Mouse (Mus musculus): ENCODE results near the gene Pdlim5. TPM values are rescaled to one million over a fixed set of nuclear protein-coding genes. Genes with fewer than 3 reads are reported as not detected.

Pdlim5 gene
- polyA plus RNA-seq, 1 experiment = 10.6 TPM

GRCm38 (mm10) chr3:142321930-142322329 is 73.6 kb downstream of the Pdlim5 start:
- H3K27me3 ChIP-seq (ENCODE audit: control insufficient read depth, insufficient read depth, low read length) = no peaks in the 10 kb centered on the region
- no peak for TF ChIP-seq CTCF (IDR thresholded peaks at IDR 0.05; ENCODE audit: control insufficient read depth, insufficient read depth, insufficient replicate concordance, low read depth, low read length)
- TF ChIP-seq POLR2A (IDR thresholded peaks at IDR 0.05; ENCODE audit: control insufficient read depth, low read depth, low read length) = no peak
- no peaks in the 10 kb centered on the region for H3K4me1 ChIP-seq (ENCODE audit: control insufficient read depth, insufficient read depth, low read length)
- no peak overlapping the region for H3K27ac ChIP-seq (ENCODE audit: control insufficient read depth, insufficient read depth, low read depth, low read length)
- H3K4me3 ChIP-seq (ENCODE audit: control insufficient read depth, low read depth, low read length) = no peak overlapping the region
- no peaks in the 10 kb centered on the region for H3K36me3 ChIP-seq (ENCODE audit: control insufficient read depth, insufficient read depth, low read length)

GRCm38 (mm10) chr3:142318147-142318546 is 77.3 kb downstream of the Pdlim5 start:
- no peaks in the 10 kb centered on the region for H3K36me3 ChIP-seq (ENCODE audit: control insufficient read depth, insufficient read depth, low read length)
- H3K4me1 ChIP-seq (ENCODE audit: control insufficient read depth, insufficient read depth, low read length) = no peaks in the 10 kb centered on the region
- H3K27ac ChIP-seq (ENCODE audit: control insufficient read depth, insufficient read depth, low read depth, low read length) = no peak overlapping the region
- TF ChIP-seq POLR2A (IDR thresholded peaks at IDR 0.05; ENCODE audit: control insufficient read depth, low read depth, low read length) (no peak), CTCF (IDR thresholded peaks at IDR 0.05; ENCODE audit: control insufficient read depth, insufficient read depth, insufficient replicate concordance, low read depth, low read length) (no peak)
- H3K27me3 ChIP-seq (ENCODE audit: control insufficient read depth, insufficient read depth, low read length) = no peaks in the 10 kb centered on the region
- no peak overlapping the region for H3K4me3 ChIP-seq (ENCODE audit: control insufficient read depth, low read depth, low read length)

DNA sequence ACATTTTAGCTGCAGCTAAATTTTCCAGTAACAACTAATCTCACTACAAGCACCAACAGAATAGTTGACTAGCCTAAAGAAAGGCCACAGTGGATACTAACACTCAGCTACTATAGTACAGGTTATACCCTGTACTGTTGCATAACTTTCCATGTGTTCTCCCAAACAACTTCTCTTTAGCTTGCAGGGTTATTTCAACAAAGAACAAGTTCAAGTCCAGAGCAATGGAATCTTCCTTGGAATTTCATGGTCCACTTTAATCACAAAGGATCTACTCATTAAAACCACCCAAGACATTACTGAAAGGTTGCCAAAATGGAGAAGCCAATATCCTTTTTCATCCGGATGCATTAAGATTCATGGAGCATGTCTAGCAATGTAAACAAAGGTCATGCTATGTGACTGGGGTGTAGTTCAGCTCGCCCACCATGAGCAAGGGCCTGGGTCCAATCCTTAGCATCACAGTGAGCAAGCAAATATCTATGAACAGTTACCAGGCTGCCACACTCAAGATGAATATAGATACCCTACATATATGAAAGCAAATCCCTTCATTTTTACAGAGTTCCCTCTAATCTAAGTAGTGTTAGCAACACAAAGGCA is 79.3 kb downstream of the Pdlim5 start:
- Histone ChIP-seq H3K4me3 (ENCODE audit: control insufficient read depth, low read depth, low read length) (no peak overlapping the region), H3K27me3 (ENCODE audit: control insufficient read depth, insufficient read depth, low read length) (no peaks in the 10 kb centered on the region), H3K27ac (ENCODE audit: control insufficient read depth, insufficient read depth, low read depth, low read length) (no peak overlapping the region)

GRCm38 (mm10) chr3:142311075-142311474 is 84.4 kb downstream of the Pdlim5 start:
- H3K36me3 ChIP-seq (ENCODE audit: control insufficient read depth, insufficient read depth, low read length) = no peaks in the 10 kb centered on the region
- TF ChIP-seq POLR2A (IDR thresholded peaks at IDR 0.05; ENCODE audit: control insufficient read depth, low read depth, low read length) (no peak), CTCF (IDR thresholded peaks at IDR 0.05; ENCODE audit: control insufficient read depth, insufficient read depth, insufficient replicate concordance, low read depth, low read length) (no peak)
- no peak overlapping the region for H3K4me3 ChIP-seq (ENCODE audit: control insufficient read depth, low read depth, low read length)
- no peaks in the 10 kb centered on the region for H3K4me1 ChIP-seq (ENCODE audit: control insufficient read depth, insufficient read depth, low read length)
- H3K27me3 ChIP-seq (ENCODE audit: control insufficient read depth, insufficient read depth, low read length) = no peaks in the 10 kb centered on the region
- no peak overlapping the region for H3K27ac ChIP-seq (ENCODE audit: control insufficient read depth, insufficient read depth, low read depth, low read length)

More for the DNA sequence above, 79.3 kb downstream of the Pdlim5 start:
- Histone ChIP-seq H3K4me1 (ENCODE audit: control insufficient read depth, insufficient read depth, low read length) (no peaks in the 10 kb centered on the region), H3K36me3 (ENCODE audit: control insufficient read depth, insufficient read depth, low read length) (no peaks in the 10 kb centered on the region)
- TF ChIP-seq CTCF (IDR thresholded peaks at IDR 0.05; ENCODE audit: control insufficient read depth, insufficient read depth, insufficient replicate concordance, low read depth, low read length) (no peak), POLR2A (IDR thresholded peaks at IDR 0.05; ENCODE audit: control insufficient read depth, low read depth, low read length) (no peak)

GRCm38 (mm10) chr3:142310446-142310845 is 85.0 kb downstream of the Pdlim5 start:
- no peaks in the 10 kb centered on the region for H3K36me3 ChIP-seq (ENCODE audit: control insufficient read depth, insufficient read depth, low read length)
- no peaks in the 10 kb centered on the region for H3K27me3 ChIP-seq (ENCODE audit: control insufficient read depth, insufficient read depth, low read length)
- no peak for TF ChIP-seq POLR2A (IDR thresholded peaks at IDR 0.05; ENCODE audit: control insufficient read depth, low read depth, low read length)
- no peak overlapping the region for H3K27ac ChIP-seq (ENCODE audit: control insufficient read depth, insufficient read depth, low read depth, low read length)
- H3K4me3 ChIP-seq (ENCODE audit: control insufficient read depth, low read depth, low read length) = no peak overlapping the region
- H3K4me1 ChIP-seq (ENCODE audit: control insufficient read depth, insufficient read depth, low read length) = no peaks in the 10 kb centered on the region

- Histone ChIP-seq H3K27me3 (ENCODE audit: control insufficient read depth, insufficient read depth, low read length) (no peaks in the 10 kb centered on the region), H3K36me3 (ENCODE audit: control insufficient read depth, insufficient read depth, low read length) (no peaks in the 10 kb centered on the region), H3K27ac (ENCODE audit: control insufficient read depth, insufficient read depth, low read depth, low read length) (no peak overlapping the region), H3K4me1 (ENCODE audit: control insufficient read depth, insufficient read depth, low read length) (no peaks in the 10 kb centered on the region), H3K4me3 (ENCODE audit: control insufficient read depth, low read depth, low read length) (no peak overlapping the region)
- TF ChIP-seq POLR2A (IDR thresholded peaks at IDR 0.05; ENCODE audit: control insufficient read depth, low read depth, low read length) (no peak), CTCF (IDR thresholded peaks at IDR 0.05; ENCODE audit: control insufficient read depth, insufficient read depth, insufficient replicate concordance, low read depth, low read length) (no peak)
Observed at GRCm38 (mm10) chr3:142295287-142295676, 100.2 kb downstream of the Pdlim5 start.

- TF ChIP-seq CTCF (IDR thresholded peaks at IDR 0.05; ENCODE audit: control insufficient read depth, insufficient read depth, insufficient replicate concordance, low read depth, low read length) (no peak; the same call in 1 of the 2 replicates), POLR2A (IDR thresholded peaks at IDR 0.05; ENCODE audit: control insufficient read depth, low read depth, low read length) (no peak)
- Histone ChIP-seq H3K4me1 (ENCODE audit: control insufficient read depth, insufficient read depth, low read length) (no peaks in the 10 kb centered on the region), H3K27me3 (ENCODE audit: control insufficient read depth, insufficient read depth, low read length) (no peaks in the 10 kb centered on the region), H3K27ac (ENCODE audit: control insufficient read depth, insufficient read depth, low read depth, low read length) (no peak overlapping the region), H3K4me3 (ENCODE audit: control insufficient read depth, low read depth, low read length) (no peak overlapping the region), H3K36me3 (ENCODE audit: control insufficient read depth, insufficient read depth, low read length) (no peaks in the 10 kb centered on the region)
Observed at GRCm38 (mm10) chr3:142294616-142295286, 100.7 kb downstream of the Pdlim5 start.

Data from testis, adult 2 months (tissue).